Mouse (Mus musculus) spleen, embryonic (tissue): Measurements from ENCODE around the gene Vmn1r74.
"Not testable (repeated sequence)": the region's sequence is repeated elsewhere in the genome, so short reads cannot be mapped to it uniquely, and the experiment has no call there.

Source experiments
- CTCF ChIA-PET: fragments of 350-600 bp; sonication (Branson Sonifier 250); formaldehyde crosslinking; loops from one replicate; lab custom pipeline; 2022; lab: Charles Lee

Vmn1r74 gene

GRCm38 (mm10) chr7:11833680-11834079 lies at the start of gene Vmn1r74:
Gene Vmn1r74 (plus strand): TSS chr7:11833980.
- CTCF ChIA-PET = no interaction called here

GRCm38 (mm10) chr7:11813751-11814150 lies 20.0 kb upstream of the Vmn1r74 start:
- CTCF ChIA-PET = no interaction called here

GRCm38 (mm10) chr7:11822166-11822565 lies 11.6 kb upstream of the Vmn1r74 start:
- CTCF ChIA-PET = no interaction called here

- CTCF ChIA-PET = not testable (repeated sequence)
These were observed 10.5 kb upstream of the Vmn1r74 start for GRCm38 (mm10) chr7:11823246-11823645.

- CTCF ChIA-PET = no interaction called here
These were observed 40.5 kb downstream of the Vmn1r74 start, which contains the start of gene Vmn1r75 for GRCm38 (mm10) chr7:11874330-11874729. Gene Vmn1r75 (plus strand): TSS chr7:11874630.
